Mouse (Mus musculus): ENCODE measurements around the gene Cpa2.

DNA sequence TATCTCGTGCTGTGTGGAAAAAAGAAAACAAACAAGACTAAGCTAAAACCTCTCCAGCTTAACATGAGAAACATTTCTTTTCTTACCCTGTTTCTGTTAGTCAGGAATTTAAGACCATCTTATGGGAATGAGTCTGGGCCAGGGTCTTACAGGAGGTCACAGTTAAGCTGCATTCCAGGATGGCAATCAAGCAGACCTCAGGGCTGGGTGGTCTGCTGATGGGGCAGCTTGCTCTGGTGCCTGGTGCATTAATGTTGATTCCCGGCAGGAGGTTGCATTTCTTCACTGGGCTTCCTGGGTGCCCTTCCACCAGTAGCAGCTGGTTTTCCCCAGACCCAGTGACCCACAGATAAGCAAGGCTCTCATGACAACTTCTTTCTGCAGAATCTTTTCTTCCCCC lies 48.4 kb downstream of the Cpa2 start:
- TF ChIP-seq POLR2A (IDR thresholded peaks at IDR 0.05; ENCODE audit: low read depth, low read length), result no peak
- no peak for TF ChIP-seq CTCF (conservative IDR thresholded peaks at IDR 0.05; ENCODE audit: insufficient read depth, insufficient read length, low read depth, low read length)
